Mouse (Mus musculus) cerebellum, adult 2 months (tissue): ENCODE measurements around the gene Nipal1. TPM values are rescaled to one million over a fixed set of nuclear protein-coding genes. Genes with fewer than 3 reads are reported as not detected.

ENCODE experiments used
- DNase-seq, 2 experiments: peaks; one replicate each; pipeline ENCODE4 v3.0.0; 2021
- H3K27ac ChIP-seq: fragments of 200-500 bp; 2 replicates; pipeline ENCODE4 v1.5.1; 2012; ENCODE audit warnings: low read length, control low read depth, inconsistent platforms; ENCODE audit not compliant: insufficient read depth
- H3K27me3 ChIP-seq: fragments of 200-500 bp; 2 replicates; pipeline ENCODE4 v1.6.1; 2012; ENCODE audit warnings: inconsistent platforms, mild to moderate bottlenecking, low read length, moderate library complexity; ENCODE audit not compliant: control insufficient read depth, insufficient read depth
- H3K4me1 ChIP-seq: fragments of 200-500 bp; 2 replicates; pipeline ENCODE4 v1.6.1; 2011; ENCODE audit warnings: low read length; ENCODE audit not compliant: control insufficient read depth, insufficient read depth
- H3K4me3 ChIP-seq: fragments of 200-500 bp; replicated peaks from 2 replicates; pipeline ENCODE3; 2011; ENCODE audit warnings: mild to moderate bottlenecking, low read depth, low read length, control low read depth; ENCODE audit not compliant: insufficient read depth
- CTCF ChIP-seq: fragments of 200-500 bp; IDR thresholded peaks from 2 replicates; pipeline ENCODE4 v1.5.1; 2011; ENCODE audit warnings: low read depth, mild to moderate bottlenecking, control low read depth, low read length, moderate library complexity, borderline replicate concordance; ENCODE audit not compliant: insufficient read depth
- POLR2A ChIP-seq: fragments of 200-500 bp; IDR thresholded peaks from 2 replicates; pipeline ENCODE4 v1.6.1; 2011; ENCODE audit warnings: low read length, control low read depth, borderline replicate concordance; ENCODE audit not compliant: insufficient read depth
- WGBS: fragments of 180-500 bp; shearing (Covaris S2); methylation state at CpG from one replicate; pipeline ENCODE4 v1.1.7; 2018; 5-methylcytosine and 5-hydroxymethylcytosine counted together
- polyA plus RNA-seq: library from polyadenylated mRNA; depleted of rRNA; stranded (reverse); fragments of >200 nt; gene quantifications from 2 replicates; pipeline ENCODE4 v1.2.3, GENCODE M21; 2012

Nipal1 gene
- polyA plus RNA-seq, 1 experiment: not detected

DNA sequence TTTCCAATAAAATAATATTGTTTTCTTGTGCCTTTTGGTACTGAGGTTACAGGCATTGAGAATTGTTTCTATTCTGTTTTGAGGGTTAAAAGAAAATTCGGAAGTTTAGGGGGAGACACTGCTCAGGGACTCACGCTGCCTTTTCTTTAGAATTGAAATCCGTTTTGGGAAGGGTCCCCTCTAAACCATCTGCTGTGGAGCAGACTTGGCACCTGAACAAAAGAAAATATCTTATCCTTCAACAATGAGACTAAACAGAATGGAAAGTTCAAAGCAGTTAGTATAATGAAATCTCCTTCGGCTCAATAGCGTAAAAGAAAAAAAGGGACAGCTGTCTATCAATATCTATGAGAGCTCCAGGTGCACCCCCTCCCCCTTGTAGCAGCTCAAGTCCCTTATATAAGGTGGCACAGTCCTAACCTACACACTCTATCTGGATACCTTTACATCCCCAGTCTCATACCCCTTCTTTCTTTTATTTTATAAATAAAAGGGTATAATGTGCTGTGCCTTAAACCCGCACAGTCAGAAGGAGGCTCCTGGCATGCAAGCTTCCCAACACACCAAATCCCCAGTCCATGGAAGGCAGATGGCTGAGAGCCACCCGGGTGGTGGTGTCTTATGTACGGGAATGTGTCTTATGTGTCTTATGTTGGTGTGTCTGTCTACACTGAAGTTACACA is 23.6 kb downstream of the Nipal1 start:
- Histone ChIP-seq H3K4me3 (no peak overlapping the region), H3K4me1 (no peaks in the 10 kb centered on the region), H3K27ac (no peak overlapping the region), H3K27me3 (no peaks in the 10 kb centered on the region)
- TF ChIP-seq POLR2A (no peak), CTCF (no peak)
- WGBS: 15% methylated on average over 8 of the region's 8 CpGs
- DNase-seq: no peak

DNA sequence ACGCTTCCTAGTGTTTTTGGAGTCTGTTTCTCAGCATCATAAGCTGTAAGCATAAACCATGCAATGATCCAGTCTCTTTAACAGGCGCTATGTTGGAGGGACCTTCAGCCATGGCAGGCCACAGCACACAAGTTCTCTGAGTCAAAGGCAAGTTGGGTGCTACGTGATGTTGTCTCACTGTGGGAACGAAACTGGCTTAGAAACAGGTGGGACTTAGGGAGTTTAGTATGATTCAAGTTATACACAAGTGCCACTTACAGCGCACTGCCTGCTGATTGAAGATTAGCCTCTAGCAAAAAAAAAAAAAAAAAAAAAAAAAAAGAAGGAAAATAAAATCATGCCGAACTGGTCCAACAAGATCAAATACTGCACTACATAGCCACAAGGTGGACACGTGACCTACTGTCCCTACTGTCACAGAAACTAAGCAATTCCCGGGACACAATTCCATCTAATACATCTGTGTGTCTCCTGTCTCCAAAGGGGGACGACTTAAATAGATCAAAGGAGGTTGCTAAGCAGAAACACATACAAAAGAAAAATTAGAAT is 27.5 kb downstream of the Nipal1 start:
- TF ChIP-seq CTCF: no peak
- WGBS: 77% methylated on average over 9 of the region's 9 CpGs
- Histone ChIP-seq H3K4me1 (no peaks in the 10 kb centered on the region), H3K27ac (no peak overlapping the region), H3K27me3 (no peaks in the 10 kb centered on the region), H3K4me3 (no peak overlapping the region)
- DNase-seq: no peak

DNA sequence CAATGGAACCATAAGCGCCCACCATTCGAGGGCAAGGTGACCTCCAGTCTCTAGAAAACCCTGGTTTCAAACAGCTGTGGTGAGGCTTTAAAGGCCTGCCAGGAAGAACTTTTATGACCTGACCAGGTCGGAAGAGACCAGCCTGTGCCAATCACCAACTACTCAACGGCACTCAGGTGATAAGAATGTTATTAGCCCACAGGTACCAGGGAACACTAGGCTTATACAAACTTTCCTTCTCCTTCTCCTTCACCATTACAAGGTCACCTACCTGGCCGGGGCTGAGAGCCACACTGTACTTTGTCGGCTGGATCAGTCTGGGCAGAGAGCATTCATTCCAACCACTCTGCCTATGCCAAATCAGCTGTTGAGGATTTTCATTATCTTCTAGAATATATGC is 33.9 kb downstream of the Nipal1 start:
- H3K4me1 ChIP-seq: no peaks in the 10 kb centered on the region
- H3K27ac ChIP-seq: no peak overlapping the region
- no peak for TF ChIP-seq CTCF
- no peak for TF ChIP-seq POLR2A
- no peaks in the 10 kb centered on the region for H3K27me3 ChIP-seq
- no peak overlapping the region for H3K4me3 ChIP-seq
- DNase-seq: no peak
- 80% methylated on average over 6 of the region's 6 CpGs for WGBS

DNA sequence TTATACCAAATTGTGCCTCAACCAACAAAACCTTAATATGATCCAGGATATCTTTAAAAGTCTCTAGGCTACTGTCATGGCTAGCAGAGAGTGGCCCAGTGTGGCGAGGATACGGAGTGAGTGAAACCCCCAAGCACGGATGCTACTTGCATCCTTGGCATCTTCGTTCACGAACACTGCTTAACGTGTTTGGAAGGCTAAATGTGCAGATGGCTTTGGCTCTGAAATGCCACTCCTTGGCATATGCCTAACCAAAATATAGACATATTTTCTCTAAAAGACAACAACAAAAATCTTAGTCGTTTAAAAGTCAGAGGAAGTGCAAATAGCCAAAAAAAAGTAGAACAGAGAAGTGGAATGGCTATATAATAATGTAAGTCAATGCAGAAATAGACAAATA is 42.0 kb downstream of the Nipal1 start:
- 33% methylated on average over 7 of the region's 7 CpGs for WGBS
- DNase-seq: no peak
- Histone ChIP-seq H3K27ac (no peak overlapping the region), H3K4me1 (no peaks in the 10 kb centered on the region), H3K27me3 (no peaks in the 10 kb centered on the region; the same call in 1 of the 2 replicates), H3K4me3 (no peak overlapping the region)
- no peak for TF ChIP-seq POLR2A
- TF ChIP-seq CTCF: no peak

DNA sequence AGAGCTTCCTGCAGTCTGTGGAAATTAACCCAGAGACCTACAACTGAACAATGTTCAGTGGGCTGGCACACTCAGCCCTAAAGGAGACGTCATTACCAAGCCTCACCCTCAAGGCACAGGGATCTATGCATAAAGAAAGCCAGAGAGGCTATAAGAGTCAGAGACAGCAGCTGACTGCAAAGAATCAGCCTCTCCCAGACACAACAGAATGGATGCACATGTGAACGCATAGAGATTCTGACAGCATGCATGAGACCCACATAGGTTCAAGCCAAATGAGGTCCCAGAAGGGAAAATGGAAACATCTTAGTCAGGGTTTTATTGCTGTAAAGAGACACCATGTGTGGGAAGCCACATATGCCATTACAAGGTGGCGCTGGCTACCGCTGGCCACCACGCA is 42.9 kb downstream of the Nipal1 start:
- WGBS: 61% methylated on average over 5 of the region's 5 CpGs
- Histone ChIP-seq H3K27me3 (no peaks in the 10 kb centered on the region; the same call in 1 of the 2 replicates), H3K4me1 (no peaks in the 10 kb centered on the region), H3K4me3 (no peak overlapping the region), H3K27ac (no peak overlapping the region)
- DNase-seq: no peak
- TF ChIP-seq CTCF: no peak
- no peak for TF ChIP-seq POLR2A

DNA sequence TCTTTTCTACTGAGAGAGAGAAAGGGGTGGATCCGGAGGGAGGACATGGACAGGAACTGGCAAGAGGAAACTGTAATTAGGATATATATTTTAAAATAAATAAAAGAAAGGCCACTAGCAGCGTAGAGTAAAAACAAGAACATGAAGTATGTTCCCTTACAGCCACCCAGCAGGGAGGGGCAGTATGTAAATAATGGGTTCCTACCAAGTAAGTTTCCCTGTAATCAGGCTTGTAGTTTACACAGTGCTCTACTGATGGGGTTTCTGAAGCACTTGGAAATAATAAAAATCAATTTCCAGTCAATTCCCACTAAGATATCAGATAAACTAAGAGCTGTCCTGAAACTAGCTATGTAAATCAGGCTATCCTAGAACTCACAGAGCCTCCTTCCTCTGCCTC is 47.1 kb downstream of the Nipal1 start:
- WGBS: 94% methylated on average over 2 of the region's 2 CpGs
- no peak for DNase-seq
- no peaks in the 10 kb centered on the region; the same call in 1 of the 2 replicates for H3K27me3 ChIP-seq
- TF ChIP-seq CTCF (no peak), POLR2A (no peak)
- no peak overlapping the region for H3K27ac ChIP-seq
- H3K4me1 ChIP-seq: no peaks in the 10 kb centered on the region; the same call in 1 of the 2 replicates
- H3K4me3 ChIP-seq: no peak overlapping the region

DNA sequence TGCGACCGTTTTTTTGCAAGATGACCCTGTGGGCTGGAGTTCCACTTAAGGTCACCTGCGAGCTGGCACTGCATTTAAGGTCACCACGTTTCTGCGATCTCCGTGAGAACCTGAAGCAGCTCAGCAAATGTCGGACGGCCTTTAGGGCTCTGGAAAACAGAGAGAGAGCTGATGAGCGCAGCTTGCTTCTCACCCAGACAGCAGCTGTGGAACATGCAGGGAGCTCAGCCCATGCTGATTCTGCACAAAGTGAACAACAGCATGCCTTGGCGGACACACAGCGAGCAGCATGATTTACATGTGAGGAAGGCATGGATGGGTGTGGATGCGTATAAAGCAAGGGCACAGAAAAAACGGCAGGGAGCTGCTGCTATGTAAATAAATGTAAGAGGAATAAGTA is 48.9 kb downstream of the Nipal1 start:
- TF ChIP-seq POLR2A (no peak), CTCF (no peak)
- H3K27ac ChIP-seq: no peak overlapping the region
- 18% methylated on average over 13 of the region's 13 CpGs for WGBS
- H3K4me3 ChIP-seq: no peak overlapping the region
- H3K27me3 ChIP-seq: no peaks in the 10 kb centered on the region; the same call in 1 of the 2 replicates
- no peaks in the 10 kb centered on the region; the same call in 1 of the 2 replicates for H3K4me1 ChIP-seq
- DNase-seq: no peak

DNA sequence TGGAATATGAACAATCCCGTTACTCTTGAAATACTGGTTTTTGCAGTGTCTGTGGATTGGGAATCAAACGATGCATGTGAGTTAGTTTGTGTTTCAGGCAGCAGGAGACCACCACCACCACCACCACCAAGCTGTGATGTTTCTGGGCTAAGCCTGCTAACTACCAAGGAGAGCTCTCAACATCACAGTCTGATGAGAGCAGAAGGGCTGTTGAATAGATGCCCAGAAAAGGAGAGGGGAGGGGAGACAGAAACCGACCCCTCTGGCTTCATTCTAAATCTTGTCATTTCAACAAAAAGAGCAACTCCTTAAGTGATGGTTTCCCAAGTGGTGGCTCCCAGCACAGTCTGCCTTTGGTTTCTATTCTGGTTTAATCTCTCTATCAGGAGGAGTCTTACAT is 50.7 kb downstream of the Nipal1 start:
- no peak for TF ChIP-seq POLR2A
- no peak for TF ChIP-seq CTCF
- no peaks in the 10 kb centered on the region; the same call in 1 of the 2 replicates for H3K4me1 ChIP-seq
- H3K27me3 ChIP-seq: no peaks in the 10 kb centered on the region; the same call in 1 of the 2 replicates
- WGBS: 26% methylated on average over 3 of the region's 3 CpGs
- H3K4me3 ChIP-seq: no peak overlapping the region
- H3K27ac ChIP-seq: no peak overlapping the region
- no peak for DNase-seq
